Mouse (Mus musculus) liver, embryonic 12.5 days (tissue): ENCODE measurements around the gene Olfr111. TPM values are rescaled to one million over a fixed set of nuclear protein-coding genes. Genes with fewer than 3 reads are reported as not detected.

Source experiments
- ATAC-seq: fragments of 200-750 bp; cut with Nextera tagmentation; 2 replicates; pipeline ENCODE4 v1.8.0; 2017; ENCODE audit warnings: moderate number of reproducible peaks, mild to moderate bottlenecking, moderate library complexity
- H3K27ac ChIP-seq: fragments of 300-500 bp; sonication (generic); 2 replicates; pipeline ENCODE4 v1.5.1; 2016; ENCODE audit warnings: mild to moderate bottlenecking
- H3K27me3 ChIP-seq: fragments of 300-500 bp; sonication (generic); replicated peaks from 2 replicates; pipeline ENCODE4 v1.6.1; 2016; ENCODE audit warnings: mild to moderate bottlenecking, moderate library complexity
- H3K36me3 ChIP-seq: fragments of 300-500 bp; sonication (generic); 2 replicates; pipeline ENCODE4 v1.6.1; 2016; ENCODE audit warnings: mild to moderate bottlenecking, moderate library complexity
- H3K4me1 ChIP-seq: fragments of 300-500 bp; sonication (generic); 2 replicates; pipeline ENCODE4 v1.6.1; 2016
- H3K4me2 ChIP-seq: fragments of 300-500 bp; sonication (generic); 2 replicates; pipeline ENCODE4 v1.6.1; 2016; ENCODE audit warnings: mild to moderate bottlenecking, moderate library complexity
- H3K4me3 ChIP-seq: fragments of 300-500 bp; sonication (generic); 2 replicates; pipeline ENCODE4 v1.5.1; 2016; ENCODE audit warnings: mild to moderate bottlenecking, moderate library complexity
- H3K9ac ChIP-seq: fragments of 300-500 bp; sonication (generic); 2 replicates; pipeline ENCODE4 v1.6.1; 2016; ENCODE audit warnings: mild to moderate bottlenecking, moderate library complexity
- H3K9me3 ChIP-seq: fragments of 300-500 bp; sonication (generic); replicated peaks from 2 replicates; pipeline ENCODE4 v1.6.1; 2016; ENCODE audit warnings: mild to moderate bottlenecking, moderate library complexity
- polyA plus RNA-seq: library from polyadenylated mRNA; unstranded; fragments of >200 nt; fragmentation: Nextera tagmentation; extraction: Ambion mirVana; gene quantifications from 2 replicates; pipeline ENCODE4 v1.2.1, GENCODE M21; 2016

The Olfr111 gene
- polyA plus RNA-seq, 1 experiment from 2014 or later: not detected

DNA sequence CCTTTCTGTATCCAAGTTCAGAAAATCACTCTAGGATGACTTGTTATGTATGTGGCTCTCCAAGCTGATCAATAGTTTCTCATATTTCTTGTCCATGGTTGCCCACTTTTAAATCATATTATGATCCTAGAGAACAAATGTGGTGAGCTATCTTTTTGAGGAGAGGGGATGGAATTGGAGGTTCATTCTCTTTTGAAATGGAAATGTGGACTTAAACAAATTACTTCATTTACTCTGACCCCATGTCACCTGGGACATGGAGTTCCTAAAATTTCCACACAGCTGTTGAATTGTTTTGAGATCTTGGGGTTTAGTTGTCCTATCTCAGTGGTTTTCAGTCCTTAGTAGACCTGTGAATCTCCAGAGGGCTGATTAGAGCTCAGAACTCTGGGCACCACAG is 69.7 kb downstream of the Olfr111 start, which contains the start of gene Olfr113:
Gene Olfr113, minus strand, starts transcription at position 101 of the 400 bp plus-strand sequence.
- no peak for ATAC-seq
- H3K36me3 ChIP-seq: no peaks in the 10 kb centered on the region
- H3K9me3 ChIP-seq: no peaks in the 10 kb centered on the region
- H3K4me1 ChIP-seq: no peaks in the 10 kb centered on the region
- no peak within 1 kb of the TSS for H3K27ac ChIP-seq
- no peak within 1 kb of the TSS for H3K9ac ChIP-seq
- no peak within 1 kb of the TSS for H3K4me2 ChIP-seq
- H3K27me3 ChIP-seq: no peaks in the 10 kb centered on the region
- no peak within 1 kb of the TSS for H3K4me3 ChIP-seq

Other genes with a start within 250 kb of the Olfr111 start
- gene Olfr98, start 244.3 kb upstream of the Olfr111 start, polyA plus RNA-seq: not detected in 2 replicates
- gene H2-M3, start 237.8 kb upstream of the Olfr111 start, polyA plus RNA-seq: 1.1 and 1.5 TPM in 2 replicates
- gene Olfr99, start 224.6 kb upstream of the Olfr111 start, polyA plus RNA-seq: not detected in 2 replicates
- not detected in 2 replicates for gene Olfr101, start 203.7 kb upstream of the Olfr111 start, polyA plus RNA-seq
- not detected in 2 replicates for gene Olfr102, start 191.0 kb upstream of the Olfr111 start, polyA plus RNA-seq
- gene Olfr103, start 168.3 kb upstream of the Olfr111 start, polyA plus RNA-seq: not detected in 2 replicates
- gene Olfr104-ps, start 148.4 kb upstream of the Olfr111 start, polyA plus RNA-seq: not detected in 2 replicates
- gene Olfr105-ps, start 129.0 kb upstream of the Olfr111 start, polyA plus RNA-seq: not detected in 2 replicates
- not detected in 2 replicates for gene Olfr106-ps, start 117.6 kb upstream of the Olfr111 start, polyA plus RNA-seq
- not detected in 2 replicates for gene Olfr107, start 108.8 kb upstream of the Olfr111 start, polyA plus RNA-seq
- gene Olfr108, start 62.5 kb upstream of the Olfr111 start, polyA plus RNA-seq: not detected in 2 replicates
- not detected in 2 replicates for gene Olfr109, start 49.1 kb upstream of the Olfr111 start, polyA plus RNA-seq
- not detected in 2 replicates for gene H2-M2, start 24.5 kb upstream of the Olfr111 start, polyA plus RNA-seq
- gene Olfr110, start 15.6 kb upstream of the Olfr111 start, polyA plus RNA-seq: not detected in 2 replicates
- gene Olfr112, start 61.4 kb downstream of the Olfr111 start, polyA plus RNA-seq: not detected in 2 replicates
- gene Olfr113, start 69.6 kb downstream of the Olfr111 start, polyA plus RNA-seq: not detected in 2 replicates
- gene Olfr114, start 84.7 kb downstream of the Olfr111 start, polyA plus RNA-seq: not detected in 2 replicates
- not detected in 2 replicates for gene Olfr115, start 119.1 kb downstream of the Olfr111 start, polyA plus RNA-seq
- not detected in 2 replicates for gene Olfr116, start 119.2 kb downstream of the Olfr111 start, polyA plus RNA-seq
- not detected in 2 replicates for gene Olfr117, start 155.8 kb downstream of the Olfr111 start, polyA plus RNA-seq
- gene Olfr118, start 159.0 kb downstream of the Olfr111 start, polyA plus RNA-seq: not detected in 2 replicates
- not detected in 2 replicates for gene Olfr119, start 188.5 kb downstream of the Olfr111 start, polyA plus RNA-seq
- not detected in 2 replicates for gene Olfr120, start 213.8 kb downstream of the Olfr111 start, polyA plus RNA-seq
- gene Olfr121, start 240.8 kb downstream of the Olfr111 start, polyA plus RNA-seq: not detected in 2 replicates